Mouse (Mus musculus): Measurements from ENCODE around the gene Atrn. TPM values are rescaled to one million over a fixed set of nuclear protein-coding genes. Genes with fewer than 3 reads are reported as not detected.

Atrn gene
- total and polyA plus RNA-seq, 3 experiments: 4.0 to 5.8 (median 4.5) TPM

DNA sequence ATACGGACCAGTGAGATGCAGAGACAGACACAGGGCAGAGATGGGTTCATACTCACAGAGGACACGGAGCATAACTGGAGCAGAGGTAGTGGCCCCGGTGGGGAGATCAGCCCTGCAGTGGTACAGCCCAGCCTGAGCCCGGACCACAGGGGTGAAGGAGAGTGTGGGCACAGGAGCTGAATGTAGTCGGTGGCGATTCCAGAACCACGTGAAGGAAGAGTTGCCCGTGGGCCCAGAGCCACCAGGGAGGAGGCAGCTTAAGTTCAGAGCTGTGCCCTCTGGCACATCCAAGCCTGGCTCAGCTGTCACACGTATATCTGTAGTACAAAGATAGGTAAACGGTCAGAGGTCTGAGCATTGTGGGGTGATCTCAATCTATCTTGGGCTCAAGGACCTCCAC lies 166.2 kb downstream of the Atrn start:
- in situ Hi-C loops (cut with MboI; ENCODE audit: low pct_ligation_motif_present, low pct_unique_long_range_greater_than_20kb, low sequenced_read_pairs) (no loop called here), dilution Hi-C loops (cut with MboI; ENCODE audit: extremely low pct_ligation_motif_present, extremely low pct_unique_long_range_greater_than_20kb, low sequenced_read_pairs) (no loop called here)
- DNase-seq (ENCODE audit: extremely low read depth): no peak
- Histone ChIP-seq H3K9ac (ENCODE audit: insufficient read depth, low read depth) (no peak overlapping the region), H3K4me1 (ENCODE audit: control insufficient read depth in 1 of 2, insufficient read depth in 2 of 2) (peaks cover 0 to 3% of the 10 kb centered on the region in 2 experiments; a peak in 1 of 4 replicates), H3K27ac (ENCODE audit: insufficient read depth, low read depth) (no peak overlapping the region), H3K27me3 (replicated peaks) (peaks cover 77% of the 10 kb centered on the region), H3K4me2 (ENCODE audit: insufficient read depth, low read depth, poor library complexity, severe bottlenecking) (no peak overlapping the region), H3K4me3 (replicated peaks in 1 of 3; ENCODE audit: low read depth in 2 of 3, low read length in 2 of 3, poor library complexity in 1 of 3) (no peak overlapping the region), H3K79me2 (replicated peaks; ENCODE audit: control insufficient read depth, extremely low read depth, insufficient read depth, poor library complexity, severe bottlenecking) (no peaks in the 10 kb centered on the region), H3K9me3 (replicated peaks; ENCODE audit: low read length) (no peaks in the 10 kb centered on the region), H3K36me3 (replicated peaks in 1 of 2; ENCODE audit: control insufficient read depth in 1 of 2, insufficient read depth in 1 of 2, low read length in 1 of 2) (no peaks in the 10 kb centered on the region)
- TF ChIP-seq GABPA (IDR thresholded peaks at IDR 0.05; ENCODE audit: insufficient replicate concordance, low read depth, low read length) (no peak), ZMIZ1 (IDR thresholded peaks at IDR 0.05; ENCODE audit: low read depth, low read length) (no peak), SIN3A (IDR thresholded peaks at IDR 0.05; ENCODE audit: low read length) (no peak), USF1 (IDR thresholded peaks at IDR 0.05; ENCODE audit: low read depth, low read length) (no peak), TCF12 (IDR thresholded peaks at IDR 0.05; ENCODE audit: low read depth, low read length) (no peak), USF2 (conservative IDR thresholded peaks at IDR 0.05; ENCODE audit: low read depth, low read length) (no peak), E2F4 (IDR thresholded peaks at IDR 0.05; ENCODE audit: insufficient replicate concordance, low read depth, low read length) (no peak), MAFK (IDR thresholded peaks at IDR 0.05; ENCODE audit: insufficient replicate concordance, low read length) (no peak), NELFE (IDR thresholded peaks at IDR 0.05; ENCODE audit: low read depth, low read length) (no peak), JUND (conservative IDR thresholded peaks at IDR 0.05; ENCODE audit: low read depth, low read length) (no peak), MYC (IDR thresholded peaks at IDR 0.05; ENCODE audit: low read depth, low read length) (no peak), KAT2A (IDR thresholded peaks at IDR 0.05; ENCODE audit: insufficient replicate concordance, low read length) (no peak)

Other genes starting within 250 kb of the Atrn start
- 72.7 and 77.9 TPM in 2 replicates for gene Ddrgk1, start 241.8 kb upstream of the Atrn start, total RNA-seq (2012; rRNA removed)
- gene Ddrgk1, start 241.8 kb upstream of the Atrn start, total RNA-seq (2014; rRNA removed): 50.4 and 51.7 TPM in 2 replicates
- 93.1 and 114 TPM in 2 replicates for gene Ddrgk1, start 241.8 kb upstream of the Atrn start, polyA plus RNA-seq (2012; ENCODE audit: insufficient read length, low read depth)
- gene Itpa, start 238.9 kb upstream of the Atrn start, total RNA-seq (2012; rRNA removed): 59.1 and 89.6 TPM in 2 replicates
- 121 and 123 TPM in 2 replicates for gene Itpa, start 238.9 kb upstream of the Atrn start, total RNA-seq (2014; rRNA removed)
- 53.3 and 70.8 TPM in 2 replicates for gene Itpa, start 238.9 kb upstream of the Atrn start, polyA plus RNA-seq (2012; ENCODE audit: insufficient read length, low read depth)
- gene Slc4a11, start 209.0 kb upstream of the Atrn start, total RNA-seq (2012; rRNA removed): 0.21 and 0.42 TPM in 2 replicates
- gene Slc4a11, start 209.0 kb upstream of the Atrn start, total RNA-seq (2014; rRNA removed): 0.27 TPM in 1 of 2 replicates, not detected in the other
- gene Slc4a11, start 209.0 kb upstream of the Atrn start, polyA plus RNA-seq (2012; ENCODE audit: insufficient read length, low read depth): 0.19 and 0.30 TPM in 2 replicates
- 3.3 and 4.2 TPM in 2 replicates for gene 4930402H24Rik, start 89 bp upstream of the Atrn start, total RNA-seq (2012; rRNA removed)
- gene 4930402H24Rik, start 89 bp upstream of the Atrn start, total RNA-seq (2014; rRNA removed): 3.1 and 4.2 TPM in 2 replicates
- 2.6 and 4.8 TPM in 2 replicates for gene 4930402H24Rik, start 89 bp upstream of the Atrn start, polyA plus RNA-seq (2012; ENCODE audit: insufficient read length, low read depth)
- not detected in 2 replicates for gene Gfra4, start 136.6 kb downstream of the Atrn start, total RNA-seq (2012; rRNA removed)
- not detected in 2 replicates for gene Gfra4, start 136.6 kb downstream of the Atrn start, total RNA-seq (2014; rRNA removed)
- gene Gfra4, start 136.6 kb downstream of the Atrn start, polyA plus RNA-seq (2012; ENCODE audit: insufficient read length, low read depth): not detected in 2 replicates
- gene Adam33, start 157.3 kb downstream of the Atrn start, total RNA-seq (2012; rRNA removed): 0.17 TPM in 2 replicates
- not detected in 2 replicates for gene Adam33, start 157.3 kb downstream of the Atrn start, total RNA-seq (2014; rRNA removed)
- gene Adam33, start 157.3 kb downstream of the Atrn start, polyA plus RNA-seq (2012; ENCODE audit: insufficient read length, low read depth): 0.21 and 0.44 TPM in 2 replicates
- gene Siglec1, start 180.3 kb downstream of the Atrn start, total RNA-seq (2012; rRNA removed): 0.04 TPM in 1 of 2 replicates, not detected in the other
- gene Siglec1, start 180.3 kb downstream of the Atrn start, total RNA-seq (2014; rRNA removed): not detected in 2 replicates
- 0.05 TPM in 1 of 2 replicates, not detected in the other for gene Siglec1, start 180.3 kb downstream of the Atrn start, polyA plus RNA-seq (2012; ENCODE audit: insufficient read length, low read depth)
- gene Hspa12b, start 220.8 kb downstream of the Atrn start, total RNA-seq (2012; rRNA removed): 1.3 and 1.7 TPM in 2 replicates
- 0.24 and 0.56 TPM in 2 replicates for gene Hspa12b, start 220.8 kb downstream of the Atrn start, total RNA-seq (2014; rRNA removed)
- 2.0 TPM in 2 replicates for gene Hspa12b, start 220.8 kb downstream of the Atrn start, polyA plus RNA-seq (2012; ENCODE audit: insufficient read length, low read depth)
- not detected in 2 replicates for gene Gm11037, start 227.0 kb downstream of the Atrn start, total RNA-seq (2012; rRNA removed)
- gene Gm11037, start 227.0 kb downstream of the Atrn start, total RNA-seq (2014; rRNA removed): not detected in 2 replicates
- not detected in 2 replicates for gene Gm11037, start 227.0 kb downstream of the Atrn start, polyA plus RNA-seq (2012; ENCODE audit: insufficient read length, low read depth)

Data from CH12.LX (cell line).